Mouse (Mus musculus) CH12.LX (cell line): ENCODE measurements at regions not wholly inside any gene's neighbourhood (a gene's known extent, or its start where the extent isn't known, plus 50 kb on each side); places are given as distances from the start of the nearest gene placed in this dataset.

Experiments
- DNase-seq: peaks from one replicate; pipeline ENCODE4 v3.0.0-alpha.2; 2013; ENCODE audit errors: extremely low read depth
- H3K27ac ChIP-seq: 2 replicates; pipeline ENCODE4 v1.5.1; 2012; ENCODE audit warnings: low read depth, mild to moderate bottlenecking, control low read depth, moderate library complexity; ENCODE audit not compliant: insufficient read depth
- H3K27me3 ChIP-seq: replicated peaks from 2 replicates; pipeline ENCODE3; 2012; ENCODE audit warnings: inconsistent platforms
- H3K36me3 ChIP-seq, 2 experiments: replicated peaks in 1 of 2; 2 replicates each; pipeline versions ENCODE3 to v1.6.1; 2012; ENCODE audit warnings: inconsistent platforms in 1 of 2, low read length in 1 of 2, mild to moderate bottlenecking in 1 of 2, mixed read lengths in 1 of 2, moderate library complexity in 1 of 2; ENCODE audit not compliant: control insufficient read depth in 1 of 2, insufficient read depth in 1 of 2
- H3K4me1 ChIP-seq, 2 experiments: 2 replicates each; pipeline ENCODE4 v1.6.1; 2012; ENCODE audit warnings: inconsistent platforms in 1 of 2, moderate library complexity in 1 of 2; ENCODE audit not compliant: insufficient read depth in 2 of 2, control insufficient read depth in 1 of 2
- H3K4me2 ChIP-seq: 2 replicates; pipeline ENCODE4 v1.6.1; 2012; ENCODE audit warnings: low read depth, mild to moderate bottlenecking, control low read depth; ENCODE audit not compliant: poor library complexity, insufficient read depth, severe bottlenecking
- H3K4me3 ChIP-seq, 3 experiments: fragments of 150-350 bp in 1 of 3; sonication (generic) in 1 of 3; replicated peaks in 1 of 3; 2 replicates each; pipeline versions ENCODE3 to v1.5.1; 2011 to 2012; ENCODE audit warnings: low read depth in 2 of 3, low read length in 2 of 3, mild to moderate bottlenecking in 2 of 3, moderate library complexity in 2 of 3, control low read depth in 1 of 3, improper control_type of control experiment in 1 of 3, inconsistent platforms in 1 of 3, mixed read lengths in 1 of 3; ENCODE audit not compliant: poor library complexity in 1 of 3
- H3K79me2 ChIP-seq: replicated peaks from 2 replicates; pipeline ENCODE4 v1.6.1; 2012; ENCODE audit warnings: mild to moderate bottlenecking, moderate library complexity; ENCODE audit not compliant: control insufficient read depth, poor library complexity, insufficient read depth, severe bottlenecking; ENCODE audit errors: extremely low read depth
- H3K9ac ChIP-seq: 2 replicates; pipeline ENCODE4 v1.6.1; 2012; ENCODE audit warnings: low read depth, mild to moderate bottlenecking, control low read depth, moderate library complexity; ENCODE audit not compliant: insufficient read depth
- H3K9me3 ChIP-seq: replicated peaks from 2 replicates; pipeline ENCODE3; 2012; ENCODE audit warnings: low read length, inconsistent platforms, mixed read lengths
- CHD2 ChIP-seq: IDR thresholded peaks from 2 replicates; pipeline ENCODE4 v1.6.1; 2011; ENCODE audit warnings: low read length, improper control_type of control experiment
- E2F4 ChIP-seq: IDR thresholded peaks from 2 replicates; pipeline ENCODE4 v1.6.1; 2011; ENCODE audit warnings: low read depth, low read length, improper control_type of control experiment; ENCODE audit not compliant: insufficient replicate concordance
- ELF1 ChIP-seq: IDR thresholded peaks from 2 replicates; pipeline ENCODE4 v1.6.1; 2014; ENCODE audit warnings: low read depth, mild to moderate bottlenecking, inconsistent platforms, low read length, improper control_type of control experiment
- GABPA ChIP-seq: IDR thresholded peaks from 2 replicates; pipeline ENCODE4 v1.6.1; 2012; ENCODE audit warnings: low read depth, low read length, improper control_type of control experiment, inconsistent platforms; ENCODE audit not compliant: insufficient replicate concordance
- KAT2A ChIP-seq: IDR thresholded peaks from 2 replicates; pipeline ENCODE4 v1.6.1; 2012; ENCODE audit warnings: low read length, improper control_type of control experiment, inconsistent platforms; ENCODE audit not compliant: insufficient replicate concordance
- MAFK ChIP-seq: IDR thresholded peaks from 2 replicates; pipeline ENCODE4 v1.6.1; 2011; ENCODE audit warnings: low read length, improper control_type of control experiment; ENCODE audit not compliant: insufficient replicate concordance
- MAX ChIP-seq: IDR thresholded peaks from 2 replicates; pipeline ENCODE4 v1.6.1; 2011; ENCODE audit warnings: low read length, improper control_type of control experiment
- MEF2A ChIP-seq: IDR thresholded peaks from 2 replicates; pipeline ENCODE4 v1.6.1; 2014; ENCODE audit warnings: low read depth, mild to moderate bottlenecking, inconsistent platforms, low read length, improper control_type of control experiment, borderline replicate concordance
- NRF1 ChIP-seq: IDR thresholded peaks from 2 replicates; pipeline ENCODE4 v1.6.1; 2014; ENCODE audit warnings: low read depth, mild to moderate bottlenecking, inconsistent platforms, low read length, improper control_type of control experiment, moderate library complexity
- POLR2A ChIP-seq: IDR thresholded peaks from 2 replicates; pipeline ENCODE4 v1.6.1; 2011; ENCODE audit warnings: low read depth, mild to moderate bottlenecking, improper control_type of control experiment, low read length
- RAD21 ChIP-seq: IDR thresholded peaks from 2 replicates; pipeline ENCODE4 v1.6.1; 2011; ENCODE audit warnings: low read depth, mild to moderate bottlenecking, low read length, improper control_type of control experiment, moderate library complexity
- SIN3A ChIP-seq: IDR thresholded peaks from 2 replicates; pipeline ENCODE4 v1.6.1; 2012; ENCODE audit warnings: low read length, improper control_type of control experiment, inconsistent platforms
- SMC3 ChIP-seq: IDR thresholded peaks from 2 replicates; pipeline ENCODE4 v1.6.1; 2011; ENCODE audit warnings: low read depth, low read length, improper control_type of control experiment
- TBP ChIP-seq: conservative IDR thresholded peaks from 2 replicates; pipeline ENCODE4 v1.6.1; 2011; ENCODE audit warnings: low read depth, low read length, improper control_type of control experiment
- USF1 ChIP-seq: IDR thresholded peaks from 2 replicates; pipeline ENCODE4 v1.6.1; 2014; ENCODE audit warnings: low read depth, mild to moderate bottlenecking, inconsistent platforms, low read length, improper control_type of control experiment
- USF2 ChIP-seq: conservative IDR thresholded peaks from 2 replicates; pipeline ENCODE4 v1.6.1; 2011; ENCODE audit warnings: low read depth, low read length, improper control_type of control experiment
- ZC3H11A ChIP-seq: IDR thresholded peaks from 2 replicates; pipeline ENCODE4 v1.6.1; 2012; ENCODE audit warnings: low read depth, mild to moderate bottlenecking, inconsistent platforms, low read length, improper control_type of control experiment
- ZNF384 ChIP-seq: IDR thresholded peaks from 2 replicates; pipeline ENCODE4 v1.6.1; 2012; ENCODE audit warnings: low read depth, low read length, improper control_type of control experiment, inconsistent platforms
- dilution Hi-C: fragments of 300-500 bp; cut with MboI; formaldehyde crosslinking; loops from 2 replicates; pipeline ENCODE4 v1.14.3; 2020; ENCODE audit warnings: low sequenced_read_pairs; ENCODE audit not compliant: extremely low pct_unique_long_range_greater_than_20kb, extremely low pct_ligation_motif_present
- in situ Hi-C: fragments of 300-500 bp; cut with MboI; formaldehyde crosslinking; loops from 3 replicates; pipeline ENCODE4 v1.14.3; 2019; ENCODE audit warnings: low sequenced_read_pairs, low pct_ligation_motif_present, low pct_unique_long_range_greater_than_20kb, mixed read lengths

- Histone ChIP-seq H3K9ac (no peak overlapping the region), H3K9me3 (peaks cover 19% of the 10 kb centered on the region), H3K36me3 (no peaks in the 10 kb centered on the region), H3K4me1 (no peaks in the 10 kb centered on the region), H3K4me3 (no peak overlapping the region), H3K4me2 (no peak overlapping the region), H3K27ac (no peak overlapping the region), H3K27me3 (no peaks in the 10 kb centered on the region), H3K79me2 (no peaks in the 10 kb centered on the region)
- in situ Hi-C loops: no loop called here
- TF ChIP-seq SIN3A (no peak), MAFK (no peak), ZC3H11A (no peak), ZNF384 (no peak), KAT2A (no peak), TBP (no peak), MEF2A (no peak), MAX (no peak), POLR2A (no peak), CHD2 (no peak), NRF1 (no peak), USF1 (no peak), USF2 (no peak), E2F4 (no peak), SMC3 (no peak), RAD21 (no peak)
- dilution Hi-C loops: no loop called here
- no peak for DNase-seq
Observed at GRCm38 (mm10) chr10:91858711-91859595, 677.8 kb upstream of the Tmpo start.

- TF ChIP-seq MEF2A: no peak
- no peak for TF ChIP-seq ELF1
- TF ChIP-seq GABPA: no peak
- no peak for TF ChIP-seq POLR2A
- Histone ChIP-seq H3K27ac (no peak overlapping the region), H3K27me3 (no peaks in the 10 kb centered on the region), H3K79me2 (no peaks in the 10 kb centered on the region), H3K4me1 (no peaks in the 10 kb centered on the region), H3K36me3 (no peaks in the 10 kb centered on the region), H3K9ac (no peak overlapping the region), H3K4me3 (no peak overlapping the region), H3K4me2 (no peak overlapping the region), H3K9me3 (peaks cover 30% of the 10 kb centered on the region)
- in situ Hi-C loops (no loop called here), dilution Hi-C loops (no loop called here)
- DNase-seq: no peak
Observed at GRCm38 (mm10) chr10:91827074-91827473, 646.0 kb upstream of the Tmpo start.
